Mouse (Mus musculus) layer of hippocampus, adult 11-12 months (tissue): ENCODE measurements at regions not wholly inside any gene's neighbourhood (a gene's known extent, or its start where the extent isn't known, plus 50 kb on each side); places are given as distances from the start of the nearest gene placed in this dataset.

Experiments used
- DNase-seq: peaks from one replicate; pipeline ENCODE4 v3.0.0; 2022; ENCODE audit warnings: low spot score

GRCm38 (mm10) chr13:82366768-82367167, 583.9 kb downstream of the Cetn3 start:
- no peak for DNase-seq

GRCm38 (mm10) chr13:82371579-82371978, 588.7 kb downstream of the Cetn3 start:
- no peak for DNase-seq

DNA sequence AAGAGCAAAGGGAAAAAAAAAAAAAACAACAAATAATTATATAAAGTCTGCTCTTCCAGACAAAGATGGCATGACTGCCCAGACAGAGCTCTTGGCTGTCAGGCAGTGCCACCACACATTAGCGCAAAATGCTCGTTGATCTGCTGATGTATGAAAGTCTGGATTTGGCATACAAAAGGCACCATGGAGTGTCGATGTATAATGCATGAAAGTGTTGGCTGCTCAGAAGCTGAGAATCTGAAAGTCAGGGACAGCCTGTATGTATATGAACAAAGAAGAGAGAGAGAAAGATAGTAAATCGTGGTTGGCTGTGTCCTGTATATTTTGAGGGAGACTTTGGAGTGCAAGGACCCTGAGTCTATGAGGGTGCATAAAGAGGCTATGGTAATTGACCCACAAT, 589.7 kb downstream of the Cetn3 start:
- DNase-seq, result no peak

DNA sequence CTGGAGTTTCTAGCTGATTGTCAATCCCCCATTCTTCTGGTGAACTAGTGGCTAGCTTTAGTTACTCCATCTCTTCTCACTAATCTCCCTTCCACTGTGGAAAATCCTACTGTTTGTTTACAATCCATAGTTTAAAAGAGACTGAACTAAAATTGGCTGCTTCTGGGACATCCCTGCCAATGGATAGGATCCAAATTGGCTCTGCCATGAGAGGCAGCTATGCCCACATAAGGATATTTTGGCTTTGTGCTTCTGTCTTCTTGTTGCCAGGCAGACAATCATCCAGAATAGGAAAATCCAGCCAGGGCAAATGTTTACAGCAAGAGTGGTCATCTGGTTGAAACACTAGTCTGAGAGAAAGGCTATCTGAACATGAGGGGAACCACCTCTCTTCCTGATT, 610.0 kb downstream of the Cetn3 start:
- peak; percentile 9 for DNase-seq

DNA sequence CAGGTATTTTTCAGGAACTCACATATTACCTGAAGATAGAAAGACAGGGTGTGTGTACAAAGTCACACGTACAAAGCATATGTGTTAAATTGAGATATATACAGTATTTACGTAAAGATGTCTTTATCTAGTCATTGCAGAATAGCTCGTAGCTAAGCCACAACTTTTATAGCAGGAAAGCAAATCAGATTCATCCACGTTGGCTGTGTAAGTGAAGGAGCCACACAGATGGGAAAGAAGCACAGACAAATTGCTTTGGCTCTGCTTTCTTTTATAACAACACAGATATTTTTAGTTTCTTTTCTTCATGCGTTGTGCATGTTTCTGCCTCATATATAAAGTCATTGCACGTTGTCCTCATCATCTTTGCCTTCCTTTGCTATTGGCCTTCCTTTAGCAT, 610.6 kb downstream of the Cetn3 start:
- no peak for DNase-seq

DNA sequence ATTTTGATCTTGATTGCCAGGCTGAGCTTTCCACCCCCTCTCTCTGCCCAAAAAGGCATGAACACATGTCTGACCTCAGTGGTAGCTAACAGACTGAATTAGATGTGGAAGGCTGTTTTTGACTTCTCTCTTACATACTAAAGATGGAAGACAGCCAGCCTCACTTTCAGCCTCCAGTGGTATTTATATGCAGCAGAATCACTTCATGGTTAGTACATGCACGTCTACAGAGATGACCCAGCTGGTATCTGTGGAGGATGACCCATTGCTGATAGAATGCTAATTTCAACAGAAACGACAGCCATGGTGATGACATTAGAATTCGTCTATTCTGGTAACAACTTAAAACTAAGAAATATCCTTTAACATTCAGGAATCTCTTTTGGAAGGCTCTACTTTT, 630.8 kb downstream of the Cetn3 start:
- no peak for DNase-seq

DNA sequence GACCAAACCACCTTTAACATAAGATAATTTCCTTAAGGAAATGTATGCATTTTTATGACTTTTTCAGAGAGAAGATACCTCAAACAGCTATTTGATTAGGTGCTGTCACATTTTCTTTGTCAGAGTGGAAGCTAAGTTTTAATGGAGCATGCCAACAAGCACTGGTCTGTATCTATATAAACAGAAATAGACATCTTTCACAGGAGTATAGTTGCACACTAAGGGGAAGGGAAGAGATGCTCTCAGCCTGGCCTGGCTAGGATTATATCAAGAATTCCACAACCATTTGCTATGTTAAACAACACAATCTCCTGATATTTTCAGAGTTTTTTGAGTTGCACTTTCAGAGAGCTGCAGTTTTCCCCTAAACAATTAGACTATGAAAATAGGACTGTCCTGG, 638.1 kb downstream of the Cetn3 start:
- no peak for DNase-seq

- DNase-seq, result no peak
These were observed 641.2 kb downstream of the Cetn3 start for GRCm38 (mm10) chr13:82423911-82424654.

DNA sequence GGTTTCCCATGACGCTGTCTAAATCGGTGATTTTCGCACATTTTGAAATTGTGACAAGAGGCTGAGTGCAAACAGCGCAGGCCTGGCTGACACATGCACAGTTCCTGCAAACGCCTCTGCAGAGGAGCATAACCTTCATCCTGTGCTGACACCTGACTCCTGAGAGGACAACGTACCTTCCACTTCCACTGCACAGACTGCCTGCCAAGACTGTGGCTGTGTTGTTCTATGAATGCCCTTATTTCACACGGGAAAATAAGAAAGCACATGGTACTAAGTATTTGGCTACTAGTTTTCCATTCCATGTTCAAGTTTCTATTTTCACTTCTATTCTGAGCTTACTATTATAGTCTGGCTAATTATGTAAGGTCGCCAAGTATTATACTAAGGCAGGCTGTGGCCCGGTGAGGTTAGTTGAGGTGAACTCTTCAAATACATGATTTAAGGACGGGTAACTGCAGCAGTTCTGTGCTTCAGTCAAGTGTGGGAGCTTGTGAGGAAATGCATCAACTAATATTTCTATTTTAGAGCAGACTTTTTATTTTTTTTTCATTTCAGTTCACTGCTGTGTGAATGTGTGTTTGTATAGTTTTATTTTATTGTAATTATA, 642.0 kb downstream of the Cetn3 start:
- DNase-seq, result no peak

GRCm38 (mm10) chr13:82432411-82432810, 649.5 kb downstream of the Cetn3 start:
- no peak for DNase-seq

DNA sequence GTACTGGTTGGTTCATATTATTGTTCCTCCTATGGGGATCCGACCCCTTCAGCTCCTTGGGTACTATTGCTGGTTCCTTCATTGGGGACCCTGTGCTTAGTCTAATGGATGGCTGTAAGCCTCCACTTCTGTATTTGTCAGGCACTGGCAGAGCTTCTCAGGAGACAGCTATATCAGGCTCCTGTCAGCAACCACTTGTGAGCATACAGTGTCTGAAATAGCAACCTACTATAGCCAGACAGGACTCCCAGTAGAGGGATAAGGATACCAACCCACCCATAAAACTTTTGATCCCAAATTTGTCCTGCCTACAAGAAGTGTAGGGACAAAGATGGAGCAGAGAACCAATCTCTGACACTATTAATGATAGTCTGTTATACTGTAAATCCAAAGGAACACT, 656.4 kb downstream of the Cetn3 start:
- no peak for DNase-seq

- DNase-seq, result no peak
These were observed 670.8 kb downstream of the Cetn3 start for GRCm38 (mm10) chr13:82453650-82454049.

DNA sequence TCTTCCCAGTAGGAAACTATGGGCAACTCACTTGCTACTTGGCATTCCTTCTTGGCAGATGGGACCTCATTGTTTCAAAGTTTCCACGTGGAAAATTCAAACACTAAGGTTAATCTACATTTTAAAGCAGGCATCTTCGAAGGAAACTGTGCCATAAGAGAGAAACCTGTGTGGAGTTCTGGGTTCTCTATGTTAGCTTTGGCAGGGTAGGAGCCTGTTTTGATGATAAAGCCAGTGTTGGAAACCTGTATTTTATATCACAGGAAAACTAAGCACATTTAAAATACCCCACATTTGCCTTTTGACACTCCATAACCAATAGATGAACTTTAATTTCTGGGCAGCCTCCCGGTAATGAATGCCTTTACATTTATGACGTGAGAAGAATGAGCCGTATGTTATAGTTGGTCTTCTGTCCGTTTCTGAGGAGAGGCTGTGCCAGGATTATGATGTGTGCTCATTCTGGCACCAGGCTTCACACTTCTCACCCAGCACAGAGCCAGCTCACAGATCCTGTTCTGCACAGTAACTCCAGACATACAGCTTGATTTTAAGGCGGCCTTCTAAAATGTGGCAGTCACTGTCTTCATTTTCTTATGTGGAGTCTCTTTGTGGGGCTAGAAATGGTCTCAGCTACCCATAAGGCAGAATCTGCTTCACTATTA, 700.5 kb downstream of the Cetn3 start:
- DNase-seq, result no peak

DNA sequence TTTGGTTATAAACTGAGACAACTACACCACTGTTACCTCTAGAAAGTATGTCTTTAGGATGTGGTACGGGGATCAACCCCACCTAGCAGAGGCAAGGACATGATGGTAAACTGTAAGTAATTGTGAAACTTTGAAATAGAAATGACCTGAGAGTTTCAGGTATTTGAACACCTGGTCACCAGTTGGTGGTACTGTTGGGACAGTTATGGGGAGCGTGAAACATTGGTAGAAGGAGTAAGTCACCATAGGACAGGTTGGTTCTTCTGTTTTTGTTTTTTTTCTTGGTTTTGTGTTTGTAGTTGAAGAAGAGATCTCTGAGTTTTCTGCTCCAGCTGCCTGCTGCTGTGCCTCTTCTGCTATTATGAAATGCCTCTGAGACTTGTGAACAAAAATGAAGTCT, 713.7 kb downstream of the Cetn3 start:
- DNase-seq, result no peak

DNA sequence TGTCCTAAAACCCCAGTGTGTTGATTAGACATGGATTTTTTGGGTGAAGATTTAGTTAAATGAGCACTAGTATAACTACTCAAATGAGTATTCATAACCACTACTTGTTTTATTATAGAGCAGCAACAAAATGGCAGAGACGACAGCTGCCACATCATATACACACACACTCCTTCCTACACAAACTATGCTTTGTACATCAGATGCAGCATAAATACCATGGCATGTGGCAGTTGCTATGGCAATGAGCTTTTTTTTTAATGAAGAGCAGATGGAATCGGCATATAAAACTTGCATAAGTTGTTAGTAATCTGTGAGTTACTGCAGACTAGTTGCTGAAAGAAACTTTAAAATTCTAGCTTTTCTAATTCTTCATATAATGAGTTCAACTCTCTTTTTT, 725.3 kb downstream of the Cetn3 start:
- DNase-seq, result peak; percentile 15

DNA sequence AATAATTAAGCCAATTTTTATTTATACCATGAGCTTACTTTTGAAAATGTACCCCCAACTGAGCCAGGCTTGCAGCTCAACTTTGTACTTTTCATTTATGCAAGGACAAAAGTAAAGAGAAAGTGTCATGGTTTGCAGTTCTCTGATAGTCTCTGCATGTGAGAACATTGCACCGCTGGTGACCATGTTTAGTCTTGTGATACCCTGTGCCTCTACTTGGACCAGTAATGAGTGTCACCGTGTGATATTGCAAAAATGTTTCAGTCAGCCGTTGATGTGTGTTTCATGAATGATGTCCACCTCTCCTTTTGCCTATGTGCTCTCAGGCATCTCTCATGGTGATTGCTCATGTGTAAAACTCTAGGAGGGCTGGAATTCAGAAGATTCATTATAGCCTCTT, 726.6 kb downstream of the Cetn3 start:
- DNase-seq, result no peak
